Mouse (Mus musculus) bone marrow, adult 2 months (tissue): Measurements from ENCODE around the gene Eps8l2.

Experiments
- CTCF ChIP-seq: fragments of 200-500 bp; IDR thresholded peaks from 2 replicates; pipeline ENCODE4 v1.5.1; 2011; ENCODE audit warnings: low read length, control low read depth; ENCODE audit not compliant: control insufficient read depth, insufficient read depth
- POLR2A ChIP-seq: fragments of 200-500 bp; IDR thresholded peaks from 2 replicates; pipeline ENCODE4 v1.6.1; 2011; ENCODE audit warnings: low read depth, mild to moderate bottlenecking, control low read depth, low read length, borderline replicate concordance; ENCODE audit not compliant: control insufficient read depth

- TF ChIP-seq CTCF (no peak), POLR2A (no peak)
These were observed 5.0 kb downstream of the Eps8l2 start for GRCm38 (mm10) chr7:141343696-141344095.
